10 mouse cellular contexts compared by ENCODE assay signal in genomic region chr2:85725793-85726192, GRCm38 (mm10). TPM values are rescaled to one million over a fixed set of nuclear protein-coding genes. Genes with fewer than 3 reads are reported as not detected.
DNase-seq lines count a peak whose midpoint lies in the region; ATAC-seq lines count a peak whose summit lies in the region.
"Had no signal": no experiment of that assay in that cellular context is flagged by ENCODE, and none has a peak within 500 bp of the region (broad histone marks: within the 10 kb centered on the region; RNA-seq: fewer than 3 reads in every experiment).

No protein-coding gene starts in this region.

- H3K9ac ChIP-seq in forebrain, embryonic 12.5 days = no peak overlapping the region
- no peak overlapping the region for H3K9ac ChIP-seq in forebrain, embryonic 16.5 days (replicated peaks; ENCODE audit: low read depth, low read length)
- H3K9ac ChIP-seq in midbrain, embryonic 13.5 days (replicated peaks) = no peak overlapping the region
- H3K9ac ChIP-seq: lung, embryonic 15.5 days had no signal

- H3K4me1 ChIP-seq in forebrain, embryonic 12.5 days = no peaks in the 10 kb centered on the region
- no peaks in the 10 kb centered on the region for H3K4me1 ChIP-seq in forebrain, embryonic 16.5 days (replicated peaks; ENCODE audit: control insufficient read depth, insufficient read depth, low read length)
- no peaks in the 10 kb centered on the region for H3K4me1 ChIP-seq in midbrain, embryonic 10.5 days
- no peaks in the 10 kb centered on the region for H3K4me1 ChIP-seq in midbrain, embryonic 13.5 days (replicated peaks)
- H3K4me1 ChIP-seq in embryonic facial prominence, embryonic 10.5 days = no peaks in the 10 kb centered on the region
- H3K4me1 ChIP-seq: lung, embryonic 15.5 days had no signal

- H3K36me3 ChIP-seq in forebrain, embryonic 12.5 days (replicated peaks) = no peaks in the 10 kb centered on the region
- H3K36me3 ChIP-seq in forebrain, embryonic 16.5 days (ENCODE audit: control insufficient read depth, insufficient read depth) = no peaks in the 10 kb centered on the region
- H3K36me3 ChIP-seq in midbrain, embryonic 10.5 days = no peaks in the 10 kb centered on the region
- no peaks in the 10 kb centered on the region for H3K36me3 ChIP-seq in midbrain, embryonic 13.5 days
- H3K36me3 ChIP-seq in embryonic facial prominence, embryonic 10.5 days (replicated peaks) = no peaks in the 10 kb centered on the region
- H3K36me3 ChIP-seq: lung, embryonic 15.5 days had no signal

- peak; percentile 15 for DNase-seq in midbrain, embryonic 10.5 days (ENCODE audit: low spot score)
- DNase-seq in embryonic facial prominence, embryonic 10.5 days (ENCODE audit: low spot score) = peak; percentile 20
- no peak for DNase-seq in testis, postnatal 14 days (ENCODE audit: low spot score)
- DNase-seq in lung, postnatal 36 days = no peak

- 0 out of 2 replicates have a peak, but pooled peaks have one; percentile 36 for ATAC-seq in forebrain, embryonic 12.5 days (ENCODE audit: low FRiP score)
- no peak; the same call in 1 of the 2 replicates for ATAC-seq in forebrain, embryonic 16.5 days
- ATAC-seq in midbrain, embryonic 13.5 days = no peak
- ATAC-seq in megakaryocyte progenitor cell, adult 5-6 weeks (replicated peaks; ENCODE audit: poor library complexity) = peak; percentile 98

- no peak overlapping the region for H3K27ac ChIP-seq in forebrain, embryonic 12.5 days
- H3K27ac ChIP-seq in forebrain, embryonic 16.5 days (ENCODE audit: low read length) = no peak overlapping the region
- no peak overlapping the region for H3K27ac ChIP-seq in midbrain, embryonic 10.5 days (replicated peaks)
- no peak overlapping the region for H3K27ac ChIP-seq in midbrain, embryonic 13.5 days
- H3K27ac ChIP-seq in embryonic facial prominence, embryonic 10.5 days (replicated peaks) = no peak overlapping the region
- H3K27ac ChIP-seq: lung, embryonic 15.5 days had no signal

- H3K9me3 ChIP-seq in forebrain, embryonic 12.5 days = no peaks in the 10 kb centered on the region
- no peaks in the 10 kb centered on the region for H3K9me3 ChIP-seq in forebrain, embryonic 16.5 days (ENCODE audit: control insufficient read depth, low read length)
- H3K9me3 ChIP-seq in midbrain, embryonic 10.5 days (replicated peaks) = no peaks in the 10 kb centered on the region
- no peaks in the 10 kb centered on the region for H3K9me3 ChIP-seq in midbrain, embryonic 13.5 days
- H3K9me3 ChIP-seq in embryonic facial prominence, embryonic 10.5 days = no peaks in the 10 kb centered on the region
- H3K9me3 ChIP-seq: lung, embryonic 15.5 days had no signal

- no peaks in the 10 kb centered on the region for H3K27me3 ChIP-seq in forebrain, embryonic 12.5 days
- no peaks in the 10 kb centered on the region for H3K27me3 ChIP-seq in forebrain, embryonic 16.5 days (replicated peaks; ENCODE audit: control insufficient read depth, insufficient read depth, low read length)
- no peaks in the 10 kb centered on the region for H3K27me3 ChIP-seq in midbrain, embryonic 10.5 days (ENCODE audit: low read depth, poor library complexity, severe bottlenecking)
- no peaks in the 10 kb centered on the region for H3K27me3 ChIP-seq in midbrain, embryonic 13.5 days
- no peaks in the 10 kb centered on the region for H3K27me3 ChIP-seq in embryonic facial prominence, embryonic 10.5 days (replicated peaks; ENCODE audit: low read depth, poor library complexity, severe bottlenecking)
- H3K27me3 ChIP-seq: lung, embryonic 15.5 days had no signal

- no peak overlapping the region for H3K4me3 ChIP-seq in forebrain, embryonic 12.5 days (replicated peaks)
- no peak overlapping the region for H3K4me3 ChIP-seq in forebrain, embryonic 16.5 days (replicated peaks; ENCODE audit: low read length)
- no peak overlapping the region for H3K4me3 ChIP-seq in midbrain, embryonic 10.5 days
- no peak overlapping the region for H3K4me3 ChIP-seq in midbrain, embryonic 13.5 days (replicated peaks)
- no peak overlapping the region for H3K4me3 ChIP-seq in embryonic facial prominence, embryonic 10.5 days
- H3K4me3 ChIP-seq: lung, embryonic 15.5 days had no signal

- H3K4me2 ChIP-seq in forebrain, embryonic 12.5 days = no peak overlapping the region
- no peak overlapping the region for H3K4me2 ChIP-seq in forebrain, embryonic 16.5 days (ENCODE audit: low read length)
- no peak overlapping the region for H3K4me2 ChIP-seq in midbrain, embryonic 13.5 days (replicated peaks)
- H3K4me2 ChIP-seq: lung, embryonic 15.5 days had no signal

- 19% methylated on average over 3 of the region's 3 CpGs for WGBS in forebrain, embryonic 12.5 days
- WGBS in forebrain, embryonic 16.5 days = 11% methylated on average over 3 of the region's 3 CpGs
- WGBS in midbrain, embryonic 10.5 days = 23% methylated on average over 3 of the region's 3 CpGs
- WGBS in midbrain, embryonic 13.5 days = 18% methylated on average over 3 of the region's 3 CpGs
- 23% methylated on average over 3 of the region's 3 CpGs for WGBS in embryonic facial prominence, embryonic 10.5 days

RNA-seq across cellular contexts. Expression of gene Olfr1009, which starts 10.6 kb away (rescaled TPM):
- not detected in 2 replicates for polyA plus RNA-seq in forebrain, embryonic 12.5 days (2016; fragmentation: Nextera tagmentation; extraction: Ambion mirVana)
- not detected in 2 replicates for polyA plus RNA-seq in forebrain, embryonic 16.5 days (2015; fragmentation: Nextera tagmentation; extraction: Ambion mirVana)
- not detected in 2 replicates for polyA plus RNA-seq in midbrain, embryonic 10.5 days (2016; fragmentation: Nextera tagmentation; extraction: Ambion mirVana)
- not detected in 2 replicates for polyA plus RNA-seq in midbrain, embryonic 13.5 days (2015; fragmentation: Nextera tagmentation; extraction: Ambion mirVana)
- not detected in 2 replicates for polyA plus RNA-seq in embryonic facial prominence, embryonic 10.5 days (2016; fragmentation: Nextera tagmentation; extraction: Ambion mirVana)
- total RNA-seq in megakaryocyte progenitor cell, adult 5-6 weeks (2015) = not detected in 2 replicates
- total RNA-seq in megakaryocyte progenitor cell, adult 5-6 weeks (2017) = not detected in 2 replicates
- polyA plus RNA-seq: gonadal fat pad, adult 2 months; lung, embryonic 15.5 days had no signal

RNA-seq across cellular contexts. Expression of gene Olfr1008, which starts 36.6 kb away (rescaled TPM):
- not detected in 2 replicates for polyA plus RNA-seq in forebrain, embryonic 12.5 days (2016; fragmentation: Nextera tagmentation; extraction: Ambion mirVana)
- not detected in 2 replicates for polyA plus RNA-seq in forebrain, embryonic 16.5 days (2015; fragmentation: Nextera tagmentation; extraction: Ambion mirVana)
- not detected in 2 replicates for polyA plus RNA-seq in midbrain, embryonic 10.5 days (2016; fragmentation: Nextera tagmentation; extraction: Ambion mirVana)
- not detected in 2 replicates for polyA plus RNA-seq in midbrain, embryonic 13.5 days (2015; fragmentation: Nextera tagmentation; extraction: Ambion mirVana)
- not detected in 2 replicates for polyA plus RNA-seq in embryonic facial prominence, embryonic 10.5 days (2016; fragmentation: Nextera tagmentation; extraction: Ambion mirVana)
- not detected in 2 replicates for total RNA-seq in megakaryocyte progenitor cell, adult 5-6 weeks (2015)
- not detected in 2 replicates for total RNA-seq in megakaryocyte progenitor cell, adult 5-6 weeks (2017)
- polyA plus RNA-seq: gonadal fat pad, adult 2 months; lung, embryonic 15.5 days had no signal

RNA-seq across cellular contexts. Expression of gene Olfr1012, which starts 36.8 kb away (rescaled TPM):
- polyA plus RNA-seq in forebrain, embryonic 12.5 days (2016; fragmentation: Nextera tagmentation; extraction: Ambion mirVana) = not detected in 2 replicates
- not detected in 2 replicates for polyA plus RNA-seq in forebrain, embryonic 16.5 days (2015; fragmentation: Nextera tagmentation; extraction: Ambion mirVana)
- polyA plus RNA-seq in midbrain, embryonic 10.5 days (2016; fragmentation: Nextera tagmentation; extraction: Ambion mirVana) = not detected in 2 replicates
- not detected in 2 replicates for polyA plus RNA-seq in midbrain, embryonic 13.5 days (2015; fragmentation: Nextera tagmentation; extraction: Ambion mirVana)
- polyA plus RNA-seq in embryonic facial prominence, embryonic 10.5 days (2016; fragmentation: Nextera tagmentation; extraction: Ambion mirVana) = not detected in 2 replicates
- total RNA-seq in megakaryocyte progenitor cell, adult 5-6 weeks (2015) = not detected in 2 replicates
- total RNA-seq in megakaryocyte progenitor cell, adult 5-6 weeks (2017) = not detected in 2 replicates
- polyA plus RNA-seq: gonadal fat pad, adult 2 months; lung, embryonic 15.5 days had no signal

RNA-seq across cellular contexts. Expression of gene Olfr1013, which starts 41.1 kb away (rescaled TPM):
- polyA plus RNA-seq in forebrain, embryonic 12.5 days (2016; fragmentation: Nextera tagmentation; extraction: Ambion mirVana) = not detected in 2 replicates
- not detected in 2 replicates for polyA plus RNA-seq in forebrain, embryonic 16.5 days (2015; fragmentation: Nextera tagmentation; extraction: Ambion mirVana)
- polyA plus RNA-seq in midbrain, embryonic 10.5 days (2016; fragmentation: Nextera tagmentation; extraction: Ambion mirVana) = not detected in 2 replicates
- not detected in 2 replicates for polyA plus RNA-seq in midbrain, embryonic 13.5 days (2015; fragmentation: Nextera tagmentation; extraction: Ambion mirVana)
- polyA plus RNA-seq in embryonic facial prominence, embryonic 10.5 days (2016; fragmentation: Nextera tagmentation; extraction: Ambion mirVana) = not detected in 2 replicates
- total RNA-seq in megakaryocyte progenitor cell, adult 5-6 weeks (2015) = not detected in 2 replicates
- not detected in 2 replicates for total RNA-seq in megakaryocyte progenitor cell, adult 5-6 weeks (2017)
- polyA plus RNA-seq: gonadal fat pad, adult 2 months; lung, embryonic 15.5 days had no signal

RNA-seq across cellular contexts. Expression of gene Olfr1014, which starts 46.7 kb away (rescaled TPM):
- polyA plus RNA-seq in forebrain, embryonic 12.5 days (2016; fragmentation: Nextera tagmentation; extraction: Ambion mirVana) = not detected in 2 replicates
- polyA plus RNA-seq in forebrain, embryonic 16.5 days (2015; fragmentation: Nextera tagmentation; extraction: Ambion mirVana) = not detected in 2 replicates
- polyA plus RNA-seq in midbrain, embryonic 10.5 days (2016; fragmentation: Nextera tagmentation; extraction: Ambion mirVana) = not detected in 2 replicates
- polyA plus RNA-seq in midbrain, embryonic 13.5 days (2015; fragmentation: Nextera tagmentation; extraction: Ambion mirVana) = not detected in 2 replicates
- not detected in 2 replicates for polyA plus RNA-seq in embryonic facial prominence, embryonic 10.5 days (2016; fragmentation: Nextera tagmentation; extraction: Ambion mirVana)
- total RNA-seq in megakaryocyte progenitor cell, adult 5-6 weeks (2015) = not detected in 2 replicates
- not detected in 2 replicates for total RNA-seq in megakaryocyte progenitor cell, adult 5-6 weeks (2017)
- polyA plus RNA-seq: gonadal fat pad, adult 2 months; lung, embryonic 15.5 days had no signal

Comparison
In these comparisons a context has a peak if more than half of its experiments do, and no peak if none do; other contexts are left out.
1. ATAC-seq: peak in forebrain, embryonic 12.5 days (single experiment) and megakaryocyte progenitor cell, adult 5-6 weeks (single experiment); none in forebrain, embryonic 16.5 days (single experiment) and midbrain, embryonic 13.5 days (single experiment).
2. DNase-seq: peak in midbrain, embryonic 10.5 days (single experiment) and embryonic facial prominence, embryonic 10.5 days (single experiment); none in testis, postnatal 14 days (single experiment) and lung, postnatal 36 days (single experiment).